Mouse (Mus musculus) liver, embryonic 14.5 days (tissue): ENCODE measurements around the gene Dock8. TPM values are rescaled to one million over a fixed set of nuclear protein-coding genes. Genes with fewer than 3 reads are reported as not detected.

Experiments
- ATAC-seq: fragments of 200-750 bp; cut with Nextera tagmentation; 2 replicates; pipeline ENCODE4 v1.8.0; 2017; ENCODE audit warnings: moderate number of reproducible peaks, mild to moderate bottlenecking, moderate library complexity; ENCODE audit not compliant: insufficient read depth
- DNase-seq, 3 experiments: peaks; one replicate each; pipeline ENCODE4 v3.0.0-alpha.2; 2012 to 2013; ENCODE audit warnings: low read depth in 3 of 3, low spot score in 3 of 3
- H3K27ac ChIP-seq: fragments of 300-500 bp; sonication (generic); 2 replicates; pipeline ENCODE4 v1.5.1; 2014; ENCODE audit warnings: moderate library complexity, mild to moderate bottlenecking, control low read depth, inconsistent platforms
- H3K27me3 ChIP-seq: fragments of 300-500 bp; sonication (generic); 2 replicates; pipeline ENCODE4 v1.6.1; 2014; ENCODE audit warnings: mild to moderate bottlenecking, low read length, moderate library complexity; ENCODE audit not compliant: control insufficient read depth, insufficient read depth
- H3K36me3 ChIP-seq: fragments of 300-500 bp; sonication (generic); replicated peaks from 2 replicates; pipeline ENCODE4 v1.6.1; 2014; ENCODE audit warnings: low read depth; ENCODE audit not compliant: control insufficient read depth, insufficient read depth
- H3K4me1 ChIP-seq, 2 experiments: fragments of 200-500 bp in 1 of 2; fragments of 300-500 bp in 1 of 2; sonication (generic) in 1 of 2; replicated peaks; 2 replicates each; pipeline ENCODE4 v1.6.1; 2012 to 2014; ENCODE audit warnings: antibody characterized with exemption in 1 of 2, inconsistent platforms in 1 of 2, low read length in 1 of 2; ENCODE audit not compliant: control insufficient read depth in 2 of 2, insufficient read depth in 2 of 2
- H3K4me2 ChIP-seq: fragments of 300-500 bp; sonication (generic); 2 replicates; pipeline ENCODE4 v1.6.1; 2014; ENCODE audit warnings: low read depth, mild to moderate bottlenecking, control low read depth, moderate library complexity
- H3K4me3 ChIP-seq, 2 experiments: fragments of 200-500 bp in 1 of 2; fragments of 300-500 bp in 1 of 2; sonication (generic) in 1 of 2; 2 replicates each; pipeline ENCODE4 v1.5.1; 2012 to 2014; ENCODE audit warnings: low read depth in 2 of 2, low read length in 2 of 2, mild to moderate bottlenecking in 2 of 2, control low read depth in 1 of 2, inconsistent platforms in 1 of 2, moderate library complexity in 1 of 2; ENCODE audit not compliant: insufficient read depth in 1 of 2
- H3K9ac ChIP-seq: fragments of 300-500 bp; sonication (generic); replicated peaks from 2 replicates; pipeline ENCODE4 v1.6.1; 2014; ENCODE audit warnings: mild to moderate bottlenecking, control low read depth, moderate library complexity
- H3K9me3 ChIP-seq: fragments of 300-500 bp; sonication (generic); 2 replicates; pipeline ENCODE4 v1.6.1; 2016; ENCODE audit warnings: low read length, mixed read lengths; ENCODE audit not compliant: control insufficient read depth
- CTCF ChIP-seq: IDR thresholded peaks from 2 replicates; pipeline ENCODE4 v1.5.1; 2016; ENCODE audit warnings: antibody characterized with exemption, low read depth, control low read depth
- EP300 ChIP-seq: IDR thresholded peaks from 2 replicates; pipeline ENCODE4 v1.6.1; 2016; ENCODE audit warnings: antibody characterized with exemption, low read depth
- WGBS: fragments of 180-500 bp; shearing (Covaris S2); extraction: QIAGEN DNeasy Blood & Tissue Kit; methylation state at CpG from one replicate; pipeline ENCODE4 v1.1.7; 2014; ENCODE audit not compliant: insufficient replicate concordance; 5-methylcytosine and 5-hydroxymethylcytosine counted together
- polyA plus RNA-seq, 2 experiments: library from polyadenylated mRNA; depleted of rRNA in 1 of 2; stranded (reverse) in 1 of 2; unstranded in 1 of 2; fragments of >200 nt; fragmentation: Nextera tagmentation in 1 of 2; extraction: Ambion mirVana in 1 of 2; gene quantifications; 2 replicates each; pipeline versions ENCODE4 v1.2.1 to v1.2.3; 2012 to 2014

The Dock8 gene
- polyA plus RNA-seq (2012; rRNA removed): 2.8 and 3.4 TPM in 2 replicates
- 5.9 TPM in 2 replicates for polyA plus RNA-seq (2014; fragmentation: Nextera tagmentation; extraction: Ambion mirVana)

- Histone ChIP-seq H3K4me3 (peak within 1 kb of the TSS; percentile 79 to 80), H3K36me3 (no peaks in the 10 kb centered on the region), H3K9ac (peak within 1 kb of the TSS; percentile 81), H3K9me3 (no peaks in the 10 kb centered on the region), H3K27me3 (no peaks in the 10 kb centered on the region; the same call in 1 of the 2 replicates), H3K4me1 (peaks cover 10 to 49% of the 10 kb centered on the region in 2 experiments), H3K4me2 (peak within 1 kb of the TSS; percentile 90), H3K27ac (peak within 1 kb of the TSS; percentile 53)
- no peak for TF ChIP-seq EP300
- TF ChIP-seq CTCF: peak; percentile 35; the same call in 1 of the 2 replicates
- ATAC-seq (peak; percentile 88), DNase-seq (peak in 2 of 3 experiments; percentile 35 to 41)
- WGBS: under 1% methylated on average over 103 of the region's 109 CpGs
Observed at GRCm38 (mm10) chr19:24999201-24999886, at the start of gene Dock8. Gene Dock8, plus strand, starts transcription at chr19:24999534.

- 28% methylated on average over 3 of the region's 3 CpGs for WGBS
- peak; percentile 58; the same call in 1 of the 2 replicates for TF ChIP-seq CTCF
- no peak for TF ChIP-seq EP300
Observed at GRCm38 (mm10) chr19:24958531-24958930, 40.8 kb upstream of the Dock8 start.

GRCm38 (mm10) chr19:24961172-24961962 is 38.0 kb upstream of the Dock8 start, which contains the start of gene Cbwd1:
Gene Cbwd1, minus strand, starts transcription at chr19:24961610.
- H3K36me3 ChIP-seq: no peaks in the 10 kb centered on the region
- ATAC-seq: peak; percentile 99
- peak within 1 kb of the TSS; percentile 34 for H3K27ac ChIP-seq
- peak within 1 kb of the TSS; percentile 76 for H3K4me2 ChIP-seq
- under 1% methylated on average over 36 of the region's 36 CpGs for WGBS
- peak within 1 kb of the TSS; percentile 80 for H3K9ac ChIP-seq
- peak within 1 kb of the TSS; percentile 74 to 82 for H3K4me3 ChIP-seq
- H3K4me1 ChIP-seq: 0 out of 4 replicates have a peak, but pooled peaks cover 0 to 3% of the 10 kb centered on the region in 2 experiments
- no peaks in the 10 kb centered on the region for H3K27me3 ChIP-seq
- H3K9me3 ChIP-seq: no peaks in the 10 kb centered on the region
- no peak for TF ChIP-seq EP300
- peak; percentile 99 for TF ChIP-seq CTCF
- DNase-seq: peak; percentile 97 to 98 (median 98)

More at GRCm38 (mm10) chr19:24958531-24958930, 40.8 kb upstream of the Dock8 start:
- H3K4me1 ChIP-seq: 0 out of 4 replicates have a peak, but pooled peaks cover 0 to 3% of the 10 kb centered on the region in 2 experiments
- H3K9me3 ChIP-seq: no peaks in the 10 kb centered on the region
- H3K27me3 ChIP-seq: no peaks in the 10 kb centered on the region
- no peak overlapping the region for H3K27ac ChIP-seq
- DNase-seq (peak; percentile 31 to 49 (median 44)), ATAC-seq (no peak)
- no peak overlapping the region for H3K4me3 ChIP-seq
- H3K4me2 ChIP-seq: no peak overlapping the region
- H3K9ac ChIP-seq: no peak overlapping the region
- peaks cover 6% of the 10 kb centered on the region for H3K36me3 ChIP-seq

GRCm38 (mm10) chr19:24966203-24966602 is 33.1 kb upstream of the Dock8 start:
- Histone ChIP-seq H3K9me3 (no peaks in the 10 kb centered on the region), H3K4me3 (no peak overlapping the region), H3K36me3 (no peaks in the 10 kb centered on the region), H3K4me2 (no peak overlapping the region), H3K4me1 (no peaks in the 10 kb centered on the region), H3K27ac (no peak overlapping the region), H3K9ac (no peak overlapping the region), H3K27me3 (no peaks in the 10 kb centered on the region)
- WGBS: 34% methylated on average over 2 of the region's 2 CpGs
- TF ChIP-seq EP300: no peak
- TF ChIP-seq CTCF: no peak
- ATAC-seq: no peak
- DNase-seq: no peak

- Histone ChIP-seq H3K4me1 (no peaks in the 10 kb centered on the region), H3K4me3 (no peak overlapping the region), H3K9me3 (no peaks in the 10 kb centered on the region), H3K27ac (no peak overlapping the region), H3K9ac (no peak overlapping the region), H3K4me2 (no peak overlapping the region), H3K27me3 (no peaks in the 10 kb centered on the region), H3K36me3 (no peaks in the 10 kb centered on the region)
- no peak for TF ChIP-seq CTCF
- no peak for TF ChIP-seq EP300
- ATAC-seq (no peak), DNase-seq (no peak)
- 61% methylated on average over 2 of the region's 2 CpGs for WGBS
Observed at GRCm38 (mm10) chr19:24966941-24967340, 32.4 kb upstream of the Dock8 start.
